Mouse (Mus musculus) embryo, embryonic 11.5 days (tissue): ENCODE data around the gene Kdm6b.
"Not testable (repeated sequence)": the region's sequence is repeated elsewhere in the genome, so short reads cannot be mapped to it uniquely, and the experiment has no call there.

Experiments
- DNase-seq: peaks from one replicate; pipeline ENCODE4 v3.0.0-alpha.2; 2012; ENCODE audit warnings: low read depth, low spot score

Kdm6b gene

GRCm38 (mm10) chr11:69406282-69406681 lies 7.2 kb downstream of the Kdm6b start:
- DNase-seq: no peak

- DNase-seq: no peak
Measured at GRCm38 (mm10) chr11:69405397-69406200, 7.9 kb downstream of the Kdm6b start.

GRCm38 (mm10) chr11:69404595-69405396 lies 8.7 kb downstream of the Kdm6b start:
- no peak for DNase-seq

GRCm38 (mm10) chr11:69403691-69404594 lies 9.5 kb downstream of the Kdm6b start:
- no peak for DNase-seq

GRCm38 (mm10) chr11:69401987-69402386 lies 11.5 kb downstream of the Kdm6b start:
- DNase-seq: no peak

- peak; percentile 85 for DNase-seq
Measured at GRCm38 (mm10) chr11:69401210-69401637, 12.3 kb downstream of the Kdm6b start.

- no peak for DNase-seq
Measured at GRCm38 (mm10) chr11:69400083-69400850, 13.2 kb downstream of the Kdm6b start.

- no peak for DNase-seq
Measured at GRCm38 (mm10) chr11:69399201-69400082, 14.0 kb downstream of the Kdm6b start.

GRCm38 (mm10) chr11:69398486-69399200 lies 14.8 kb downstream of the Kdm6b start:
- no peak for DNase-seq

- no peak for DNase-seq
Measured at GRCm38 (mm10) chr11:69398059-69398458, 15.4 kb downstream of the Kdm6b start, which contains the start of gene Tmem88. Gene Tmem88 (minus strand): TSS chr11:69398234.

- no peak for DNase-seq
Measured at GRCm38 (mm10) chr11:69397581-69398057, 15.9 kb downstream of the Kdm6b start.

- DNase-seq: no peak
Measured at GRCm38 (mm10) chr11:69396772-69397171, 16.7 kb downstream of the Kdm6b start.

- peak; percentile 99 for DNase-seq
Measured at GRCm38 (mm10) chr11:69395634-69396373, 17.7 kb downstream of the Kdm6b start.

GRCm38 (mm10) chr11:69395235-69395633 lies 18.2 kb downstream of the Kdm6b start, which contains the start of the genes Naa38 and Cyb5d1:
Gene Naa38 (plus strand): TSS chr11:69395487.
Gene Cyb5d1 (minus strand): TSS chr11:69395631.
- not testable (repeated sequence) for DNase-seq

GRCm38 (mm10) chr11:69394591-69395167 lies 18.8 kb downstream of the Kdm6b start:
- not testable (repeated sequence) for DNase-seq

GRCm38 (mm10) chr11:69390400-69391034 lies 23.0 kb downstream of the Kdm6b start:
- no peak for DNase-seq
